Mouse (Mus musculus): ENCODE data around the gene Apba1. TPM values are rescaled to one million over a fixed set of nuclear protein-coding genes. Genes with fewer than 3 reads are reported as not detected.

The Apba1 gene
- polyA plus RNA-seq, 1 experiment from 2014 or later: 0.79 TPM

DNA sequence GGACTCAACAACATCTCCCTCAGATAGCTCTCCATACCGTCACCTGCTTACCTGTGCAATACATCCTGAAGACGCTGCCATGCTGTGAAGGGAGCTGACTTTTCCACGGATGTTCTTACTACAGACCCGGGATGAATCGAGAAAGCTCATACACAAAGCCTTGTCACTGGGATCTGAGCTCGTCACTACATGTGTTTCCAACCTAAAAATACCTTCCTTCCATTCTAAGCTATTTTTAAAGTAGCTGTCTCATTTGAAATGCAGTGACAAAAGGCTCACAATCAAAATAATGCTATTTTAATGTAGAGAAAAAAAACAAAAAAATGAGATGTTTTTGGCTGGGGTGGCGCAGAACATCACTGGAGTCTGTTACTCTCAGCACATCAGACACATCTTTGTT lies 97.1 kb downstream of the Apba1 start:
- H3K9me3 ChIP-seq (ENCODE audit: control insufficient read depth, low read length): peaks cover 6% of the 10 kb centered on the region
- WGBS: 95% methylated on average over 7 of the region's 7 CpGs

DNA sequence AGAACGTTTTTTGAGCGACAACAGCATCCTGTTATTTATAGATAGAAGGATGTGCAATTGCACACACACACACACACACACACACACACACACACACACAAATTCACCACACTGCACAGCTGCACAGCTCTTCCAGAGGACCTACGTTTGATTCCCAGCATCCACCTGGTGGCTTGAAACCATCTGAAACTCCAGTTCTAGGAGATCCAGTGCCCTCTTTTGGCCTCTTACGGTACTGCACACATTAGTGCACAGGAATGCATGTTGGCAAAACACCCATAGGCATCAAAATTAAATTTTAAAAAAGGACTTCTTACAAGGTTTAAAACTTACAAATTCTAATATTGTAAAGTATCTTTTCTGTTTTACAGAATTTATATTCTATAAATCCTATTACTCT lies 99.4 kb downstream of the Apba1 start:
- no peaks in the 10 kb centered on the region for H3K27me3 ChIP-seq (ENCODE audit: control insufficient read depth, insufficient read depth, low read length)
- WGBS: 90% methylated on average over 4 of the region's 4 CpGs
- ATAC-seq (ENCODE audit: low FRiP score, low TSS enrichment): no peak
- no peak overlapping the region for H3K4me2 ChIP-seq (replicated peaks; ENCODE audit: low read depth, low read length)
- H3K9ac ChIP-seq (ENCODE audit: low read depth, low read length): no peak overlapping the region
- no peak overlapping the region for H3K27ac ChIP-seq (ENCODE audit: low read depth, low read length)
- no peak overlapping the region for H3K4me3 ChIP-seq (ENCODE audit: low read length)
- H3K36me3 ChIP-seq (ENCODE audit: control insufficient read depth, insufficient read depth, low read length): no peaks in the 10 kb centered on the region
- H3K4me1 ChIP-seq (ENCODE audit: control insufficient read depth, insufficient read depth, low read length): peaks cover 6% of the 10 kb centered on the region; the same call in 1 of the 2 replicates
- H3K9me3 ChIP-seq (ENCODE audit: control insufficient read depth, low read length): peaks cover 6% of the 10 kb centered on the region

More for the DNA sequence above, 97.1 kb downstream of the Apba1 start:
- H3K4me1 ChIP-seq (ENCODE audit: control insufficient read depth, insufficient read depth, low read length): no peaks in the 10 kb centered on the region
- no peak overlapping the region for H3K27ac ChIP-seq (ENCODE audit: low read depth, low read length)
- H3K9ac ChIP-seq (ENCODE audit: low read depth, low read length): no peak overlapping the region
- no peak overlapping the region for H3K4me3 ChIP-seq (ENCODE audit: low read length)
- no peaks in the 10 kb centered on the region for H3K36me3 ChIP-seq (ENCODE audit: control insufficient read depth, insufficient read depth, low read length)
- no peak overlapping the region for H3K4me2 ChIP-seq (replicated peaks; ENCODE audit: low read depth, low read length)
- no peak for ATAC-seq (ENCODE audit: low FRiP score, low TSS enrichment)
- no peaks in the 10 kb centered on the region for H3K27me3 ChIP-seq (ENCODE audit: control insufficient read depth, insufficient read depth, low read length)

DNA sequence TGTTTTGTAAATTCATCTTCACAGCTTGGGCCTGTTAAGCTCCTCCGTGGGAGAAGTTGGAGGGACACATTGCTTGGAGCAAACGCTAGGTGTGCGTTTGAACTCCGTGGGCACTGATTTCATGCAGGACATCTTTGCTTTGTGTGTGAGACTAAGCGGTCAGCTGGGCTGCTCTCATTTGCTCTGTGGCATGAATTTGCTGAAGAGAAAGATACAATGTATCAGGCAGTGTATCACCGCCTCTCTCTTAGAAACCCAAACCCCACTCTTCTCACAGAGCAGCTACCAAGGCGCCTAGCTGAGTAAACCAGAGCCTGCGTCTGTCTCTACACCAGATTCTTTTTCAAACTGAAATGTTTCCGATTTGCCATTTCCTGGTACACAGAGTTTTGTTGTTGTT lies 100.1 kb downstream of the Apba1 start:
- no peak for ATAC-seq (ENCODE audit: low FRiP score, low TSS enrichment)
- no peaks in the 10 kb centered on the region for H3K36me3 ChIP-seq (ENCODE audit: control insufficient read depth, insufficient read depth, low read length)
- no peak overlapping the region for H3K4me3 ChIP-seq (ENCODE audit: low read length)
- no peak overlapping the region for H3K27ac ChIP-seq (ENCODE audit: low read depth, low read length)
- H3K4me1 ChIP-seq (ENCODE audit: control insufficient read depth, insufficient read depth, low read length): peaks cover 8% of the 10 kb centered on the region; the same call in 1 of the 2 replicates
- no peaks in the 10 kb centered on the region for H3K27me3 ChIP-seq (ENCODE audit: control insufficient read depth, insufficient read depth, low read length)
- H3K9me3 ChIP-seq (ENCODE audit: control insufficient read depth, low read length): peaks cover 6% of the 10 kb centered on the region
- H3K4me2 ChIP-seq (replicated peaks; ENCODE audit: low read depth, low read length): no peak overlapping the region
- H3K9ac ChIP-seq (ENCODE audit: low read depth, low read length): no peak overlapping the region
- 90% methylated on average over 9 of the region's 9 CpGs for WGBS

DNA sequence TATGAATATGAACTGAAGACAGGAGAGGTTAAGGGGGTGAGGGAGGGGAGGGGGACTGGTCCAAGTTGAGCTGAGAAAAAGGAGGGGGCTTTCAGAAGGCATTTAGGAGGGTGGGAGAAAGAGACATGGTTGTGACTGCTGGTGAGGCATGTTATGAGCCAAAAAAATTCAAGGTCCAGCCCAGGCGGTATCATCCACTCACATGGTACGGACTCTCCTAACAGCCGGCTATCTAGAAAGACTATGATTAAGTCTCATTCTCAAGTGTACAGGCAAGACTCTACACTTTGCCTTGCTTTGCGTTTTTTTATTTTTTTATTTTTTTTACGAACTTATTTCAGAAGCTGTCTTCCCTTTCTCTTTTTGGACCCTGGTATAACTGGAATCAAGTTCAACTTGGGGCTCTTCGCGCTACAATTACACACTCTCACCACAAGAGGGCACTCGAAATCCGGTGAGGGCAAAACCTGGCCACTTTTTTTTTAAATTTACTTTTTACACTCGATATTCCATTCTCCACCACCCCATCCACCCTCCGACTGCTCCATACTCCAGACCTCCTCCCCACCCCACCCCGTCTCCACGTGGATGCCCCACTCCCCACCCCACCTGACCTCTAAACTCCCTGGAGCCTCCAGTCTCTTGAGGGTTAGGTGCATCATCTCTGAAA lies 101.6 kb downstream of the Apba1 start:
- H3K4me2 ChIP-seq (replicated peaks; ENCODE audit: low read depth, low read length): no peak overlapping the region
- H3K27me3 ChIP-seq (ENCODE audit: control insufficient read depth, insufficient read depth, low read length): no peaks in the 10 kb centered on the region
- 30% methylated on average over 13 of the region's 13 CpGs for WGBS
- H3K9me3 ChIP-seq (ENCODE audit: control insufficient read depth, low read length): peaks cover 4% of the 10 kb centered on the region
- H3K4me1 ChIP-seq (ENCODE audit: control insufficient read depth, insufficient read depth, low read length): peaks cover 8% of the 10 kb centered on the region; the same call in 1 of the 2 replicates
- ATAC-seq (ENCODE audit: low FRiP score, low TSS enrichment): no peak
- no peak overlapping the region for H3K4me3 ChIP-seq (ENCODE audit: low read length)
- H3K9ac ChIP-seq (ENCODE audit: low read depth, low read length): no peak overlapping the region
- H3K36me3 ChIP-seq (ENCODE audit: control insufficient read depth, insufficient read depth, low read length): no peaks in the 10 kb centered on the region
- H3K27ac ChIP-seq (ENCODE audit: low read depth, low read length): no peak overlapping the region

DNA sequence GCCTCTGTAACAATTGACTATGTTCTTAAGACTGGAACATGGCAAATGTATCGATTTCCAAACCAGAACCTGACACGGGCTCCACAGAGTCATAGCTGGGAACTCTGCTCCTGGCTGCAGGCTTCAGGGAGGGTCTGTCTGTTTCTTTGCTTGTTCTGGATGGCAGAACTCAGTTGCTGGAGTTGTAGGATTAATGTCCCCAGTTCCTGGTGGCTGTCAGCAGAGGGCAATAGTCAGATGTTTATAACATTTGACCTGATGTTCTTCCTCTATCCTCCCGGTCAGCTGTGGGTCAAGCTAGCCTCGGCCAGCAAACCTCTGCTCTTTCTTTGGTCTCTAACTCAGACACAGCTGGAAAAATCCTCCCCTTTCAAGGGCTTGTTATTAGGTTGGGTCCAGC lies 104.0 kb downstream of the Apba1 start:
- Histone ChIP-seq H3K36me3 (ENCODE audit: control insufficient read depth, insufficient read depth, low read length) (no peaks in the 10 kb centered on the region), H3K27me3 (ENCODE audit: control insufficient read depth, insufficient read depth, low read length) (no peaks in the 10 kb centered on the region), H3K27ac (ENCODE audit: low read depth, low read length) (no peak overlapping the region), H3K4me2 (replicated peaks; ENCODE audit: low read depth, low read length) (no peak overlapping the region), H3K4me3 (ENCODE audit: low read length) (no peak overlapping the region), H3K9me3 (ENCODE audit: control insufficient read depth, low read length) (peaks cover under 1% of the 10 kb centered on the region), H3K9ac (ENCODE audit: low read depth, low read length) (no peak overlapping the region), H3K4me1 (ENCODE audit: control insufficient read depth, insufficient read depth, low read length) (peaks cover 8% of the 10 kb centered on the region; the same call in 1 of the 2 replicates)
- ATAC-seq (ENCODE audit: low FRiP score, low TSS enrichment): no peak
- 26% methylated on average over 4 of the region's 4 CpGs for WGBS

DNA sequence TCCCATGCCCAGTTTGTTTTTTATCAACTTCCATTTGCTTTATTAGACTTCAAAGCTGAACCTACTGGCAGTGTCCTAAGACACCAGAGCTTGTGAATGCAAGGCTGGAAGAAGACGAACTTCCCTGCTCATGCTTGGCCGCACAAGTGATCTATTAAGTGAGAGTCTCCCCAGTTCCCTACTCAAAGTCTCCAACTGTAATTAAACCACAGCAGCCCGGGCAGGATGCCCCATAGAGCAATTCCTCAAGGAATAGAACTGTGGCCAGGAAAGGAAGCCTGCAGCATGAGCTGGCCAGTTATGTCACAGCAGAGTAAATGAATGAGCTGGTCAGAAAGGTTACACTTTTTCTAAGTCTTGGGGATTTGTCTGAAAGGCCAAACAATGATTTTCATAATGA lies 105.3 kb downstream of the Apba1 start:
- no peaks in the 10 kb centered on the region for H3K36me3 ChIP-seq (ENCODE audit: control insufficient read depth, insufficient read depth, low read length)
- H3K27ac ChIP-seq (ENCODE audit: low read depth, low read length): no peak overlapping the region
- peaks cover 8% of the 10 kb centered on the region; the same call in 1 of the 2 replicates for H3K4me1 ChIP-seq (ENCODE audit: control insufficient read depth, insufficient read depth, low read length)
- no peak overlapping the region for H3K9ac ChIP-seq (ENCODE audit: low read depth, low read length)
- no peaks in the 10 kb centered on the region for H3K9me3 ChIP-seq (ENCODE audit: control insufficient read depth, low read length)
- H3K27me3 ChIP-seq (ENCODE audit: control insufficient read depth, insufficient read depth, low read length): no peaks in the 10 kb centered on the region
- ATAC-seq (ENCODE audit: low FRiP score, low TSS enrichment): no peak
- H3K4me3 ChIP-seq (ENCODE audit: low read length): no peak overlapping the region
- H3K4me2 ChIP-seq (replicated peaks; ENCODE audit: low read depth, low read length): no peak overlapping the region
- WGBS: 23% methylated on average over 3 of the region's 3 CpGs

DNA sequence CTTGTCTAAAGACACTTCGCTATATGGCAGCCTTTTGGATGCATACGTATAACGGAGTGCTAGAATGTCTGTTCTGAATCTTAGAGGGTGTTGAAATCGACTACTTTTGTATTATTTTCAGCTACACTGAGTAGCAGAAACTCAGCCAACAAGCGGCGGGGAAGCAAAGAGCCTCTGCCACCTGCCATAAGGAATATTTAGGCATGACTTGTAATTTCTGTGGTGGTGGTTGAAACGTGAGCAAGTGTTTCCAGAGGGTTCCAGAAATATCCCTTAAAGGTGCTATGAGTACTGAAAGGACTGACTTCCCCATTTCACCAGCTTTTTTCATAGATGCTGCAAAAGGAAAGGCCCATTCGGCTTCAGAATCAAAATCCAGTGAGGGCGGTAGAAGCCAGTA lies 107.4 kb downstream of the Apba1 start:
- H3K9me3 ChIP-seq (ENCODE audit: control insufficient read depth, low read length): no peaks in the 10 kb centered on the region
- 94% methylated on average over 9 of the region's 9 CpGs for WGBS
- no peaks in the 10 kb centered on the region for H3K27me3 ChIP-seq (ENCODE audit: control insufficient read depth, insufficient read depth, low read length)
- H3K9ac ChIP-seq (ENCODE audit: low read depth, low read length): no peak overlapping the region
- H3K27ac ChIP-seq (ENCODE audit: low read depth, low read length): no peak overlapping the region
- H3K4me1 ChIP-seq (ENCODE audit: control insufficient read depth, insufficient read depth, low read length): peaks cover 8% of the 10 kb centered on the region; the same call in 1 of the 2 replicates
- no peak for ATAC-seq (ENCODE audit: low FRiP score, low TSS enrichment)
- no peaks in the 10 kb centered on the region for H3K36me3 ChIP-seq (ENCODE audit: control insufficient read depth, insufficient read depth, low read length)
- no peak overlapping the region for H3K4me2 ChIP-seq (replicated peaks; ENCODE audit: low read depth, low read length)
- no peak overlapping the region for H3K4me3 ChIP-seq (ENCODE audit: low read length)

DNA sequence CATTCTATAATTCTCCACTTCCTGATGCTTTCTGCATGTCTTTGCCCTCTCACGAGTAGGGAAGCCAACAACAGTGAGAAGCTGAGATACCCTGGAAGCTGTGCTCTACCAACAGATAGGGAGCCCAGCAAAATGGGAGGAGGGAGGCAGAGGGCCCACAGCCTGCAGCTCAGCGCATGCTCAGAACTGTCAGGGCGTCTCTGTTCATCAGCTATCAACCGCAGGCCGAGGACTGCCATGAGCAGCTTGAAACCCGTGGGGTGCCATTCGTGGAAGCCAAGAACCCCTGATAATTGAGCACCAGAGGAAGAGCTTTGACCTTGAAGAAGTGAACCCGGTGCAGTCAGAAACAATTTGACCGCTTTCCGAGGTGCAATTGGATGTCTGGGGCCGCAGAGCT lies 108.4 kb downstream of the Apba1 start:
- Histone ChIP-seq H3K4me2 (replicated peaks; ENCODE audit: low read depth, low read length) (no peak overlapping the region), H3K4me3 (ENCODE audit: low read length) (no peak overlapping the region), H3K36me3 (ENCODE audit: control insufficient read depth, insufficient read depth, low read length) (no peaks in the 10 kb centered on the region), H3K4me1 (ENCODE audit: control insufficient read depth, insufficient read depth, low read length) (peaks cover 8% of the 10 kb centered on the region; the same call in 1 of the 2 replicates), H3K27ac (ENCODE audit: low read depth, low read length) (no peak overlapping the region), H3K9me3 (ENCODE audit: control insufficient read depth, low read length) (no peaks in the 10 kb centered on the region), H3K27me3 (ENCODE audit: control insufficient read depth, insufficient read depth, low read length) (no peaks in the 10 kb centered on the region), H3K9ac (ENCODE audit: low read depth, low read length) (no peak overlapping the region)
- WGBS: 83% methylated on average over 11 of the region's 11 CpGs
- no peak for ATAC-seq (ENCODE audit: low FRiP score, low TSS enrichment)

DNA sequence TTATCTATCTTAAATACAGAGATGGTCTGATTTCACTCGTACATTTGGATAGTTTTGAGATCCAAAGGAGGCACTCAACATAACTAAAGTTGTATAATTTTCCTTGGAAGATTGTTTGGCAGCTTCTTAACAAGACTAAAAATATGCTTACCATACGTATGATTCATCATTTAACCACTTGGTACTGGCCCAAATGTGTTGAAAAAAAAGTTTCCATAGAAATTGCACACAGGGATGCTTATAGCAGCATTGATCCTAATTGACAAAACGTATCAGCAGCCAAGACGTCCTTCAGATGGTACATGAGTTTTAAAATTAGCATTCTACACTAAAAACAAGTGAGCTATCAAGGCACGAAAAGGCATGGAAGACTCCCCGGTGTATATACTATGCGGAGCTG lies 108.9 kb downstream of the Apba1 start:
- Histone ChIP-seq H3K4me3 (ENCODE audit: low read length) (no peak overlapping the region), H3K27me3 (ENCODE audit: control insufficient read depth, insufficient read depth, low read length) (no peaks in the 10 kb centered on the region), H3K27ac (ENCODE audit: low read depth, low read length) (no peak overlapping the region), H3K36me3 (ENCODE audit: control insufficient read depth, insufficient read depth, low read length) (no peaks in the 10 kb centered on the region), H3K4me2 (replicated peaks; ENCODE audit: low read depth, low read length) (no peak overlapping the region), H3K4me1 (ENCODE audit: control insufficient read depth, insufficient read depth, low read length) (peaks cover 7% of the 10 kb centered on the region; the same call in 1 of the 2 replicates), H3K9me3 (ENCODE audit: control insufficient read depth, low read length) (no peaks in the 10 kb centered on the region), H3K9ac (ENCODE audit: low read depth, low read length) (no peak overlapping the region)
- 90% methylated on average over 7 of the region's 7 CpGs for WGBS
- ATAC-seq (ENCODE audit: low FRiP score, low TSS enrichment): no peak
